Mouse (Mus musculus): ENCODE measurements around the gene Gpatch2. TPM values are rescaled to one million over a fixed set of nuclear protein-coding genes. Genes with fewer than 3 reads are reported as not detected.

Gene Gpatch2
- polyA plus RNA-seq, 1 experiment from 2014 or later = 30.4 TPM

DNA sequence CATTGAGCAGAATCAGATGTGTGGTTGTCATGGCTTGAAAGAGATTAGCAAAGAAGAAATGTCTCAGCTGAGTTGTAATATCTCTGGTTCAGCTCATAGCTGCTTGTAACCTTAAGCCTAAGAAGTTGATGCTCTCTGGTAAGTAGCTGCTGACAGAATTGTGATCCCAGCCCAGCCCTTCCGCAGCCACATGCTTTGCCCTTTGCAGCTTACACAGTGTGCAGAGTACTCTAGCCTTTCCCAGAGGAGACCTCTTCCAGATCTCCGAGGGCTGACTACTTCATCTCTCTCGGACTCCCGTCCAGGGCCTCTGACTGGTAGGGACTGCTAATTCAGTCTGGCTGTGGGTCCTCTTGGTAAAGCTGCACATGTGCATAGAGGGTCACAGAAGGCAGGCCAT is 92.0 kb downstream of the Gpatch2 start:
- no peak overlapping the region for H3K4me2 ChIP-seq (ENCODE audit: low read depth)
- H3K36me3 ChIP-seq (ENCODE audit: control insufficient read depth, insufficient read depth, low read length) = no peaks in the 10 kb centered on the region
- no peaks in the 10 kb centered on the region for H3K9me3 ChIP-seq (ENCODE audit: control insufficient read depth, low read length)
- no peak overlapping the region for H3K27ac ChIP-seq (ENCODE audit: low read depth, low read length)
- no peak overlapping the region for H3K9ac ChIP-seq (ENCODE audit: low read length)
- DNase-seq (ENCODE audit: low spot score) = no peak
- ATAC-seq (ENCODE audit: insufficient read depth, low FRiP score, low TSS enrichment) = no peak
- H3K4me1 ChIP-seq (ENCODE audit: control insufficient read depth, insufficient read depth, low read length) = no peaks in the 10 kb centered on the region
- no peak overlapping the region for H3K4me3 ChIP-seq (ENCODE audit: low read depth, low read length)
- 87% methylated on average over 4 of the region's 4 CpGs for WGBS
- no peaks in the 10 kb centered on the region for H3K27me3 ChIP-seq (ENCODE audit: control insufficient read depth, insufficient read depth, low read length)

GRCm38 (mm10) chr1:187308523-187308922 is 93.2 kb downstream of the Gpatch2 start:
- H3K27me3 ChIP-seq (ENCODE audit: control insufficient read depth, insufficient read depth, low read length) = no peaks in the 10 kb centered on the region
- WGBS = 94% methylated on average over 2 of the region's 2 CpGs

GRCm38 (mm10) chr1:187311122-187311521 is 95.8 kb downstream of the Gpatch2 start:
- ATAC-seq (ENCODE audit: insufficient read depth, low FRiP score, low TSS enrichment) (no peak), DNase-seq (ENCODE audit: low spot score) (no peak)
- Histone ChIP-seq H3K4me2 (ENCODE audit: low read depth) (no peak overlapping the region), H3K9ac (ENCODE audit: low read length) (no peak overlapping the region), H3K4me3 (ENCODE audit: low read depth, low read length) (no peak overlapping the region), H3K9me3 (ENCODE audit: control insufficient read depth, low read length) (no peaks in the 10 kb centered on the region), H3K27ac (ENCODE audit: low read depth, low read length) (no peak overlapping the region), H3K27me3 (ENCODE audit: control insufficient read depth, insufficient read depth, low read length) (no peaks in the 10 kb centered on the region), H3K36me3 (ENCODE audit: control insufficient read depth, insufficient read depth, low read length) (no peaks in the 10 kb centered on the region), H3K4me1 (ENCODE audit: control insufficient read depth, insufficient read depth, low read length) (no peaks in the 10 kb centered on the region)
- WGBS = 90% methylated on average over 6 of the region's 6 CpGs

More at GRCm38 (mm10) chr1:187308523-187308922, 93.2 kb downstream of the Gpatch2 start:
- Histone ChIP-seq H3K36me3 (ENCODE audit: control insufficient read depth, insufficient read depth, low read length) (no peaks in the 10 kb centered on the region), H3K4me2 (ENCODE audit: low read depth) (no peak overlapping the region), H3K9ac (ENCODE audit: low read length) (no peak overlapping the region), H3K4me3 (ENCODE audit: low read depth, low read length) (no peak overlapping the region), H3K4me1 (ENCODE audit: control insufficient read depth, insufficient read depth, low read length) (no peaks in the 10 kb centered on the region), H3K27ac (ENCODE audit: low read depth, low read length) (no peak overlapping the region), H3K9me3 (ENCODE audit: control insufficient read depth, low read length) (no peaks in the 10 kb centered on the region)
- ATAC-seq (ENCODE audit: insufficient read depth, low FRiP score, low TSS enrichment) (no peak), DNase-seq (ENCODE audit: low spot score) (no peak)

DNA sequence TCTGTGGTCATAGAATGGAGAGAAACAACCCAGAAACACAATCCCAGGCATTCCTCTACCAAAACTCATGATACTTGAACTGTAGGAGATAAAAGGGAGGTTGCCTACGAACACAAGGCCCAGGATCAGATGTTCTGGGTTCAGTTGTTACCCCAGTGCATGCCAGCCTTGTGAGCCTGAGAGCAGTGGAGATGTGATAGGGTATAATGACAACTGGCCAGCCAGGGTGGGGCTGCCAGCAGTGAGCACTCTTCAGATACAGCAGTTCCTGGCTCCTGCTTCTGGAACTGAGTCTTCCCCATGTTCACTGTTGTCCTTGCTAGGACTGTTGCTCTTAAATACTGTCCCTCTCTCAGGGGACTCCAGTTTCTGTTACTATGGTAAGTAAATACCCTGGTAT is 98.0 kb downstream of the Gpatch2 start:
- DNase-seq (ENCODE audit: low spot score) (no peak), ATAC-seq (ENCODE audit: insufficient read depth, low FRiP score, low TSS enrichment) (no peak)
- 81% methylated on average over 1 of the region's 1 CpGs for WGBS
- Histone ChIP-seq H3K9me3 (ENCODE audit: control insufficient read depth, low read length) (no peaks in the 10 kb centered on the region), H3K27ac (ENCODE audit: low read depth, low read length) (no peak overlapping the region), H3K4me3 (ENCODE audit: low read depth, low read length) (no peak overlapping the region), H3K9ac (ENCODE audit: low read length) (no peak overlapping the region), H3K27me3 (ENCODE audit: control insufficient read depth, insufficient read depth, low read length) (no peaks in the 10 kb centered on the region), H3K4me1 (ENCODE audit: control insufficient read depth, insufficient read depth, low read length) (no peaks in the 10 kb centered on the region), H3K4me2 (ENCODE audit: low read depth) (no peak overlapping the region), H3K36me3 (ENCODE audit: control insufficient read depth, insufficient read depth, low read length) (no peaks in the 10 kb centered on the region)

GRCm38 (mm10) chr1:187313763-187314162 is 98.5 kb downstream of the Gpatch2 start:
- H3K27ac ChIP-seq (ENCODE audit: low read depth, low read length) = no peak overlapping the region
- H3K9me3 ChIP-seq (ENCODE audit: control insufficient read depth, low read length) = no peaks in the 10 kb centered on the region
- H3K4me2 ChIP-seq (ENCODE audit: low read depth) = no peak overlapping the region
- ATAC-seq (ENCODE audit: insufficient read depth, low FRiP score, low TSS enrichment) = no peak
- H3K4me1 ChIP-seq (ENCODE audit: control insufficient read depth, insufficient read depth, low read length) = no peaks in the 10 kb centered on the region
- H3K36me3 ChIP-seq (ENCODE audit: control insufficient read depth, insufficient read depth, low read length) = no peaks in the 10 kb centered on the region
- no peak for DNase-seq (ENCODE audit: low spot score)
- no peak overlapping the region for H3K9ac ChIP-seq (ENCODE audit: low read length)
- 68% methylated on average over 5 of the region's 5 CpGs for WGBS
- H3K4me3 ChIP-seq (ENCODE audit: low read depth, low read length) = no peak overlapping the region
- H3K27me3 ChIP-seq (ENCODE audit: control insufficient read depth, insufficient read depth, low read length) = no peaks in the 10 kb centered on the region

- DNase-seq (ENCODE audit: low spot score) = no peak
- H3K9ac ChIP-seq (ENCODE audit: low read length) = no peak overlapping the region
- H3K4me3 ChIP-seq (ENCODE audit: low read depth, low read length) = no peak overlapping the region
- H3K27me3 ChIP-seq (ENCODE audit: control insufficient read depth, insufficient read depth, low read length) = no peaks in the 10 kb centered on the region
- no peaks in the 10 kb centered on the region for H3K36me3 ChIP-seq (ENCODE audit: control insufficient read depth, insufficient read depth, low read length)
- H3K4me1 ChIP-seq (ENCODE audit: control insufficient read depth, insufficient read depth, low read length) = no peaks in the 10 kb centered on the region
- H3K27ac ChIP-seq (ENCODE audit: low read depth, low read length) = no peak overlapping the region
- ATAC-seq (ENCODE audit: insufficient read depth, low FRiP score, low TSS enrichment) = no peak
- no peak overlapping the region for H3K4me2 ChIP-seq (ENCODE audit: low read depth)
- no peaks in the 10 kb centered on the region for H3K9me3 ChIP-seq (ENCODE audit: control insufficient read depth, low read length)
These were observed 99.2 kb downstream of the Gpatch2 start for GRCm38 (mm10) chr1:187314516-187314915.

DNA sequence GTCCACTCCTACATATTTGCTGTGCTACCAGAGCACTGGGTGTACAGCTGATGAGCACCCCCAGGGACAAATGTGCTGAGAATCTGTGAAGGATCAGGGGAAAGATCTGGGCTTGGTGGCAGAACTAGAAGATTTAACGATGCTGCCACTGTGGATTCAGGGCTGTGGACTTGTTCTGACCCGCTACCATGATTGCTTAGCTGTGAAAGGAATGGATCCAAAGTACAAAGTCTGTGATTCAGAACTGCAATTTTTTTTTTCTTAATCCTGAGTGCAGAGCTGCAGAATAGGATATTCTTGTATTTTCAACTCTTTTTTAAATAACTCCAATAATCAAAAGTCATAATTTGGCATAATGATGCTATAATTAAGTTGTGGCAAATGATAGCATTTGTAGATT is 100.5 kb downstream of the Gpatch2 start:
- no peak for DNase-seq (ENCODE audit: low spot score)
- WGBS = 94% methylated on average over 2 of the region's 2 CpGs
- ATAC-seq (ENCODE audit: insufficient read depth, low FRiP score, low TSS enrichment) = no peak
- no peak overlapping the region for H3K4me3 ChIP-seq (ENCODE audit: low read depth, low read length)
- no peaks in the 10 kb centered on the region for H3K4me1 ChIP-seq (ENCODE audit: control insufficient read depth, insufficient read depth, low read length)
- H3K4me2 ChIP-seq (ENCODE audit: low read depth) = no peak overlapping the region
- no peak overlapping the region for H3K27ac ChIP-seq (ENCODE audit: low read depth, low read length)
- no peaks in the 10 kb centered on the region for H3K9me3 ChIP-seq (ENCODE audit: control insufficient read depth, low read length)
- no peaks in the 10 kb centered on the region for H3K27me3 ChIP-seq (ENCODE audit: control insufficient read depth, insufficient read depth, low read length)
- no peaks in the 10 kb centered on the region for H3K36me3 ChIP-seq (ENCODE audit: control insufficient read depth, insufficient read depth, low read length)
- no peak overlapping the region for H3K9ac ChIP-seq (ENCODE audit: low read length)

DNA sequence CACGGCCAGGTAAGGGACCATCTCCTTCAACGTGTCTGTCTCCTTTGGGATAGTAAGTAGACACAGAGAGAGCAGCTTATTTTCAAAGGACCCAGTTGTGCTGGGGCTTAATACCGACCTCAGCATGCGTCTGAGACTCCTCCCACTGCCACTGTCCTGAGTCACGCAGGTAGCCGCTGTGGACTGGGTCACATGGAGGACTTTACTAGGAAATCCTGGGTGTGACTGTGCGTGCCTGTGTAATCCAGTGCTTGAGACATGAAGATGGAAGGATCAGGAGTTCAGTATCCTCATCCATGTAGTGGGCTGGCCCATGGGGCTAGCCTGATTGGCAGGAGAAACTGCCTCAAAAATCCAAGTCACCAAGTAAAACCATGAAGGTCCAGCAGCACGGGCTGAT is 101.2 kb downstream of the Gpatch2 start:
- no peaks in the 10 kb centered on the region for H3K4me1 ChIP-seq (ENCODE audit: control insufficient read depth, insufficient read depth, low read length)
- no peak overlapping the region for H3K4me3 ChIP-seq (ENCODE audit: low read depth, low read length)
- no peaks in the 10 kb centered on the region for H3K27me3 ChIP-seq (ENCODE audit: control insufficient read depth, insufficient read depth, low read length)
- DNase-seq (ENCODE audit: low spot score) (no peak), ATAC-seq (ENCODE audit: insufficient read depth, low FRiP score, low TSS enrichment) (no peak)
- H3K36me3 ChIP-seq (ENCODE audit: control insufficient read depth, insufficient read depth, low read length) = no peaks in the 10 kb centered on the region
- WGBS = 85% methylated on average over 8 of the region's 8 CpGs
- H3K9ac ChIP-seq (ENCODE audit: low read length) = no peak overlapping the region
- no peaks in the 10 kb centered on the region for H3K9me3 ChIP-seq (ENCODE audit: control insufficient read depth, low read length)
- H3K27ac ChIP-seq (ENCODE audit: low read depth, low read length) = no peak overlapping the region
- no peak overlapping the region for H3K4me2 ChIP-seq (ENCODE audit: low read depth)

- Histone ChIP-seq H3K9ac (ENCODE audit: low read length) (no peak overlapping the region), H3K36me3 (ENCODE audit: control insufficient read depth, insufficient read depth, low read length) (no peaks in the 10 kb centered on the region; the same call in 1 of the 2 replicates), H3K9me3 (ENCODE audit: control insufficient read depth, low read length) (no peaks in the 10 kb centered on the region), H3K27me3 (ENCODE audit: control insufficient read depth, insufficient read depth, low read length) (no peaks in the 10 kb centered on the region), H3K27ac (ENCODE audit: low read depth, low read length) (no peak overlapping the region), H3K4me1 (ENCODE audit: control insufficient read depth, insufficient read depth, low read length) (no peaks in the 10 kb centered on the region), H3K4me3 (ENCODE audit: low read depth, low read length) (no peak overlapping the region), H3K4me2 (ENCODE audit: low read depth) (no peak overlapping the region)
- no peak for ATAC-seq (ENCODE audit: insufficient read depth, low FRiP score, low TSS enrichment)
- no peak for DNase-seq (ENCODE audit: low spot score)
- 95% methylated on average over 3 of the region's 3 CpGs for WGBS
These were observed 106.5 kb downstream of the Gpatch2 start for GRCm38 (mm10) chr1:187321814-187322213.

Data from neural tube, embryonic 11.5 days (tissue).